Mouse (Mus musculus): ENCODE results near the gene Msto1. TPM values are rescaled to one million over a fixed set of nuclear protein-coding genes. Genes with fewer than 3 reads are reported as not detected.
"Not testable (repeated sequence)": the region's sequence is repeated elsewhere in the genome, so short reads cannot be mapped to it uniquely, and the experiment has no call there.

Msto1 gene
- polyA plus RNA-seq, 1 experiment from 2014 or later: 40.5 TPM

DNA sequence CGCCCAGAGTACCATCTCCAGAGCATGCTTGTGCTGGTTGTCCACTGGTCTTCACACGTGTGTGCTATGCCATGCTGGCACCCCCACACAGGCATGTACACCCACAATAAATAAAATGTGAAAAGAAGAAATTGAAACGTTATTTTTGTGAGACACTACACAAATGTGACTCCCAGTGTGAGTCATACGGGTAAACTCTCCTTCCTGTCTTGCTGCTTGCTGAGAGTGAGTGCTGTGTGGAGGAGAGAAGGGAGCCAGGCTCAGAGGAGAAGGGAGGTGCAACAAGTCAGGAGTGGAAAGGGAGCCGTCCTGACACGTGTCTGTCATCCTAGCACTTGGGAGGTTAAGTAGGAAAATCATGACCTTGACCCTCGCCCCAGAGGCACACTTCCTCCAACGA is 46.6 kb downstream of the Msto1 start:
- WGBS: no CpG with 5 or more reads among the region's 8 CpGs
- not testable (repeated sequence) for H3K4me2 ChIP-seq (replicated peaks; ENCODE audit: low read depth, low read length); H3K9ac ChIP-seq (replicated peaks; ENCODE audit: low read depth, low read length); H3K4me3 ChIP-seq (ENCODE audit: low read depth, low read length); H3K9me3 ChIP-seq (ENCODE audit: control insufficient read depth, low read depth, low read length); H3K4me1 ChIP-seq (ENCODE audit: control insufficient read depth, insufficient read depth, low read length); ATAC-seq (ENCODE audit: insufficient number of reproducible peaks, insufficient read depth, low FRiP score, low read depth); H3K27me3 ChIP-seq (ENCODE audit: control insufficient read depth, insufficient read depth, low read length); H3K27ac ChIP-seq (ENCODE audit: low read length)
- peaks cover 24% of the 10 kb centered on the region for H3K36me3 ChIP-seq (ENCODE audit: control insufficient read depth, insufficient read depth, low read length)

GRCm38 (mm10) chr3:88866735-88867134 is 47.1 kb downstream of the Msto1 start:
- H3K27ac ChIP-seq (ENCODE audit: low read length); H3K4me2 ChIP-seq (replicated peaks; ENCODE audit: low read depth, low read length); H3K9ac ChIP-seq (replicated peaks; ENCODE audit: low read depth, low read length); H3K27me3 ChIP-seq (ENCODE audit: control insufficient read depth, insufficient read depth, low read length); ATAC-seq (ENCODE audit: insufficient number of reproducible peaks, insufficient read depth, low FRiP score, low read depth); H3K4me3 ChIP-seq (ENCODE audit: low read depth, low read length); H3K4me1 ChIP-seq (ENCODE audit: control insufficient read depth, insufficient read depth, low read length); H3K9me3 ChIP-seq (ENCODE audit: control insufficient read depth, low read depth, low read length): not testable (repeated sequence)
- no CpG with 5 or more reads among the region's 3 CpGs for WGBS
- peaks cover 28% of the 10 kb centered on the region for H3K36me3 ChIP-seq (ENCODE audit: control insufficient read depth, insufficient read depth, low read length)

DNA sequence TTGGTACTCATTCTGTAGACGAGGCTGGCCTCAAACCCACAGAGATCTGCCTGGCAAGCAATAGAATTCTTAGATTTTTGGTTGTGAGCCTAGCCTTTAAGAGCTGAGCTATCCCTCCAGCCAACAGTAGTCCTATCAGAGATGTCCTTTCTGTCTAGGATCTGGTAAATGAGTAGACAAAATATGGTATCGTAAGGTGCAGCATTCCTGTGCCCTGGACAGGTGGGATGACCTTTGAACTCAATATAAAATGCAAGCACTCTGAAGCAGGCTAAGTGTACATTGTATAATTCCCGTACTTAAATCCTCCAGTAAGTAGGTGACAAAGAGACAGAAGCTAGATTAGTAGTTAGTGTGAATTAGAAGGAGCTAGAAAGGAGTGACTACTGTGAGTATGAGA is 51.7 kb downstream of the Msto1 start:
- Histone ChIP-seq H3K4me2 (replicated peaks; ENCODE audit: low read depth, low read length) (no peak overlapping the region), H3K9me3 (ENCODE audit: control insufficient read depth, low read depth, low read length) (no peaks in the 10 kb centered on the region), H3K4me1 (ENCODE audit: control insufficient read depth, insufficient read depth, low read length) (no peaks in the 10 kb centered on the region), H3K27me3 (ENCODE audit: control insufficient read depth, insufficient read depth, low read length) (no peaks in the 10 kb centered on the region), H3K4me3 (ENCODE audit: low read depth, low read length) (no peak overlapping the region), H3K27ac (ENCODE audit: low read length) (no peak overlapping the region), H3K36me3 (ENCODE audit: control insufficient read depth, insufficient read depth, low read length) (peaks cover 64% of the 10 kb centered on the region), H3K9ac (replicated peaks; ENCODE audit: low read depth, low read length) (no peak overlapping the region)
- ATAC-seq (ENCODE audit: insufficient number of reproducible peaks, insufficient read depth, low FRiP score, low read depth): no peak
- 92% methylated on average over 3 of the region's 3 CpGs for WGBS

DNA sequence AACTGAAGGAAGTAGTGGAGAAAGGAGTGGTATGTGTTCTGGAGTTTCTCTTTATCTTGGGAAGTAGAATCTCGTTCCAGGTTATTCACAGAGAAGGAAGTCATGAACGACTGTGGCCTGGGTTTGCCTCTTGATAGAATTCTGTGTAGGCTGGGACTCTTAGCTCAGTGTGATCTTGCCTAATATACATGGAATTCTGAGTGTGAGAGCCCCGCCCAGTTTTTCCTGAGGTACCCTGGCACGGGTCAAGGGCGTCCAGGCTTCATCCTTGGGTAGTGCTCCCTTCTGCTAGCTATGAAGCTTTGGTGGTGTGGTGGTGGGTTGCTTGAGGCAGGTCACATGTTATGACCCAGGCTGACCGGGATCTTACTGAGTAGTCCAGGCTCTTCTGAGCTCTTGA is 58.0 kb downstream of the Msto1 start:
- Histone ChIP-seq H3K4me3 (ENCODE audit: low read depth, low read length) (no peak overlapping the region), H3K36me3 (ENCODE audit: control insufficient read depth, insufficient read depth, low read length) (peaks cover 58% of the 10 kb centered on the region), H3K27ac (ENCODE audit: low read length) (no peak overlapping the region), H3K4me2 (replicated peaks; ENCODE audit: low read depth, low read length) (no peak overlapping the region), H3K9me3 (ENCODE audit: control insufficient read depth, low read depth, low read length) (no peaks in the 10 kb centered on the region), H3K4me1 (ENCODE audit: control insufficient read depth, insufficient read depth, low read length) (no peaks in the 10 kb centered on the region), H3K27me3 (ENCODE audit: control insufficient read depth, insufficient read depth, low read length) (no peaks in the 10 kb centered on the region), H3K9ac (replicated peaks; ENCODE audit: low read depth, low read length) (no peak overlapping the region)
- no peak for ATAC-seq (ENCODE audit: insufficient number of reproducible peaks, insufficient read depth, low FRiP score, low read depth)
- 85% methylated on average over 6 of the region's 6 CpGs for WGBS

Other genes starting within 250 kb of the Msto1 start
- gene Khdc4, start 228.2 kb downstream of the Msto1 start, polyA plus RNA-seq (2014; fragmentation: Nextera tagmentation; extraction: Ambion mirVana): 81.9 and 90.4 TPM in 2 replicates
- 63.4 and 73.9 TPM in 2 replicates for gene Rit1, start 197.2 kb downstream of the Msto1 start, polyA plus RNA-seq (2014; fragmentation: Nextera tagmentation; extraction: Ambion mirVana)
- gene Syt11, start 138.8 kb downstream of the Msto1 start, polyA plus RNA-seq (2014; fragmentation: Nextera tagmentation; extraction: Ambion mirVana): 27.7 and 29.3 TPM in 2 replicates
- 12.6 and 15.7 TPM in 2 replicates for gene Gon4l, start 78.8 kb downstream of the Msto1 start, polyA plus RNA-seq (2014; fragmentation: Nextera tagmentation; extraction: Ambion mirVana)
- 30.8 and 31.4 TPM in 2 replicates for gene Ash1l, start 36.6 kb upstream of the Msto1 start, polyA plus RNA-seq (2014; fragmentation: Nextera tagmentation; extraction: Ambion mirVana)
- 137 and 149 TPM in 2 replicates for gene Dap3, start 37.2 kb upstream of the Msto1 start, polyA plus RNA-seq (2014; fragmentation: Nextera tagmentation; extraction: Ambion mirVana)
- 19.2 and 19.5 TPM in 2 replicates for gene Rusc1, start 179.3 kb upstream of the Msto1 start, polyA plus RNA-seq (2014; fragmentation: Nextera tagmentation; extraction: Ambion mirVana)
- not detected in 2 replicates for gene Gm43738, start 187.1 kb upstream of the Msto1 start, polyA plus RNA-seq (2014; fragmentation: Nextera tagmentation; extraction: Ambion mirVana)
- 247 and 278 TPM in 2 replicates for gene Fdps, start 188.0 kb upstream of the Msto1 start, polyA plus RNA-seq (2014; fragmentation: Nextera tagmentation; extraction: Ambion mirVana)
- gene Pklr, start 222.1 kb upstream of the Msto1 start, polyA plus RNA-seq (2014; fragmentation: Nextera tagmentation; extraction: Ambion mirVana): 2.8 and 3.3 TPM in 2 replicates
- gene Hcn3, start 246.2 kb upstream of the Msto1 start, polyA plus RNA-seq (2014; fragmentation: Nextera tagmentation; extraction: Ambion mirVana): 1.4 and 1.9 TPM in 2 replicates